Mouse (Mus musculus): Measurements from ENCODE around the gene Thsd4.
A peak's percentile ranks its signal among the peaks of the same experiment; 100 is the strongest.
"Not testable (repeated sequence)": the region's sequence is repeated elsewhere in the genome, so short reads cannot be mapped to it uniquely, and the experiment has no call there.

Thsd4 gene

DNA sequence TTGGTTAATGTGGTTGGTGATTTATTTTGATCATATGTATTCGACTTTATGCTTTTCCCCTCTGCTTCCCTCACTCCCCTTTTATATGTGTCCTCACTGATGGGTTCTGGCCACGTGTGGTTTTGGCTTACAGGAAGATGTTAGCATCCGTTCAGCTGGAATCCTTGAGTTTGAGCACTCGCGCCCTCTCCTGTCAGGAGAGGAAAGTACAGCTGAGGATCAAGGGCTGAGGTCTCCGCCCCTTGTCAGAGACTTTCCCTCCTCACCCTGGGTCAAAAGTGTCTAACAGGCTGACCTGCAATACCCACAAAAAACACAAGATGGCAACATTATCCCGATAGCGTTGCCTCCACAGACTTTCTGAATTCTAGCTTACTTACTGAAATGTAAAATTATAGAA is 562.6 kb downstream of the Thsd4 start:
- peak; percentile 52; the same call in 1 of the 2 replicates for ATAC-seq (ENCODE audit: insufficient number of reproducible peaks, low FRiP score, low TSS enrichment)

DNA sequence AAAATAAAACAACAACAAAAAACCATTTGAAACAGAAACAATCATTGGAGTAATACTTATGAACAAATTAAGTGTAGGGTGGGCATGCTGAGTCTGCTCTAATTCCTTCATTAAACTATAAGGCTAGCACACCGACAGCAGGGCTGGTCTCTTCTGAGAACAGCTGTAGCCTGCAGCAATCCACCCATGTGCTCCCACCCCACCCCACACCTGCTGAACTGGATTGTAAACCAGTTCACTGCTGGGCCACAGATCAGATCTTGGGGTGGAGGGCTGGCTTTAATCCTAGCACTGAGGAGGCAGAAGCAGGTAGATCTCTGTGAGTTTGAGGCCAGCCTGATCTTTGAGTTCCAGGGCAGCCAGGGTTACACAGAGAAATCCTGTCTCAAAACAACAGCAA is 563.7 kb downstream of the Thsd4 start:
- not testable (repeated sequence) for ATAC-seq (ENCODE audit: insufficient number of reproducible peaks, low FRiP score, low TSS enrichment)

DNA sequence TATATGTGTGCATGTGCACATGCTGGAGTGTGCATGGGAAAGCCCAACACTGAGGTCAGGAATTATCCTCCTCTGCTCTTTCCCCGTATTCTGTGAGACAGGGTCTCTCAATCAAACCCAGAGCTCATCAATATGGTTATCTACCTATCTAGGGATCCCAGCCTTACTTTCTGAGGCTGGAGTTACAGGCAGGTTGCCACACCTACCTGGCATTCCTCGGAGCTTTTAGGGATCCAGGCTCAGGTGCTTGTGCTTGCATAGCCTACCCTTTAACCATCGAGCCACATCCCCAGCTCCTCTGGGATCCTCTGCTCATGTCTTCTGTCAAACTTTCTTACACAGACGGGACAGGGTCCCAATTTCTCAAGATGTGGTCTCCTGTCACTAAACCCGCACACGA is 565.4 kb downstream of the Thsd4 start:
- ATAC-seq (ENCODE audit: insufficient number of reproducible peaks, low FRiP score, low TSS enrichment), result no peak

DNA sequence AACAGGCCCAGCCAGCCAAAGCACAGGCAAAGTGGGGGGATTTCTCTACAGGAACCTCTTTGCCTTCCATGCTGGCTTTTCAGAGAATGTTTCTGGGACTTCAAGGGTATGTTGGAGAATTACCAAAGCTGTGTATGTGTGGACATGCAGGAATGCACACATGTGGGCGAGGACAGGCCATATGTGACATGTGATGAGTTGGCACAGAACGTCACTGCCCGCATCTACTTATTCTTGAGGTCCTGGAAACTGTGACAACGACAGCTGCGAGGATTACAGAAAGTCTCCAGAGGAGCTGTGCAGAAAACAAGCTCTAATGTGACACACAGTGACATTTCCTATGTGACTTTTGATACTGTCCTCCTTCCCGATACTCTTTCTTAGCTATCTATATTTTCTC is 566.2 kb downstream of the Thsd4 start:
- no peak for ATAC-seq (ENCODE audit: insufficient number of reproducible peaks, low FRiP score, low TSS enrichment)

DNA sequence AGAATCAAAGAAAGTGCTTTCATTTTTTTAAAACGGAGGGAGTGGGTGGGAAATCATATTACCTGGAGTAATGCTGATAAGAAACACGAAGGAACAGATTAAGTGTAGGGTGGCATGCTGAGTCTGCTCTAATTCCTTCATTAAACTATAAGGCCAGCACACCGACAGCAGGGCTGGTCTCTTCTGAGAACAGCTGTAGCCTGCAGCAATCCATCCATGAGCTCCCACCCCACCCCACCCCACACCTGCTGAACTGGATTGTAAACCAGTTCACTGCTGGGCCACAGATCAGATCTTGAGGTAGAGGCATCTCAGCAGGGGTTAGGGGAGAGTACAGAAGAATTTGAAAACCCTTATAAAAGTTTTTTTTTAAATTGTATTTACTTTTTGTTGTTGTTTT is 566.6 kb downstream of the Thsd4 start:
- no peak for ATAC-seq (ENCODE audit: insufficient number of reproducible peaks, low FRiP score, low TSS enrichment)

DNA sequence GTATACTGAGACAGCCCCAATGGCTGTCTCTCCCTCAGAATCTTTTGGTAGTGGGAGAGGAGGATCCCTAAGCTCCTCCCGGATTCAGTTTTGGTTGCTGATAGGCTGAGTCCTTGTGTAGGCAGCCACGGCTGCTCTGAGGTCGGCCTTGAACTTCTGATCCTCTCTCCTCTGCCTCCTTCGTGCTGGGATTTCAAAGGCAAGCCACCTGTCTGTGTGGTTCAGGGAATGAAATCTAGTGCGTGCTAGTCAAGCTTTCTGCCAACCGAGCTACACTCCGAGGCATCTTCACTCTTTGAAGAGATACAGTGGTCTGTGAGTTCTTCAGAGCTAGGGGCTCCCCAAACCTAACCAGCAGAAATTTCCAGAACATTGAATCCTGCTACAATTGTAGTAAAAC is 568.3 kb downstream of the Thsd4 start:
- ATAC-seq (ENCODE audit: insufficient number of reproducible peaks, low FRiP score, low TSS enrichment), result no peak

DNA sequence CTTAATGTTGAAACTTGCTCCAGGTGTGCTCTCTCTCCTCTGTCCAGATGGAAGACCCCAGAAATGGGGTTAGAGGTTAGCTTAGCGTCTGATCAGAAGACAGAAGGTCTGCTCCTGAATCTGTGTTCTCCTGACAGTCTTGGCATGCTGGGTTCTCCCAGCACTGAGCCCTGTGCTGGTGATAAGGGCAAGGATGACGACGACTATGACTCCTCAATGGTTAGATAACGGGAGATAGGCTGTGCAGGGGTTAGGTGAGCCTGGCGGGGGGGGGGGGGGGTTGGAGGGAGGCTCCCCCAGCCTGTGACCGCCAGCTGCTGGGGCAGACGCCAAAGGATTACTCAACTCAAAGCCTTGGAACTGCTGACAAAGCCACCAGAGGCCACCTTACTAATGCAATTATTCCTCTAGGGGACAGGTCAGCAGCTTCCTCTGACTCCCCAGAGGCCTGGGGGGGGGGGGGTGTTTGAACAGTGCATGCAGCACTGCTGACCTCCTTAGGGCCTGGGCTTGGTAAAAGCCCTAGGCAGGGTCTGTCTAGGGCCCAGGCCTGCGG is 569.3 kb downstream of the Thsd4 start:
- ATAC-seq (ENCODE audit: insufficient number of reproducible peaks, low FRiP score, low TSS enrichment), result no peak

DNA sequence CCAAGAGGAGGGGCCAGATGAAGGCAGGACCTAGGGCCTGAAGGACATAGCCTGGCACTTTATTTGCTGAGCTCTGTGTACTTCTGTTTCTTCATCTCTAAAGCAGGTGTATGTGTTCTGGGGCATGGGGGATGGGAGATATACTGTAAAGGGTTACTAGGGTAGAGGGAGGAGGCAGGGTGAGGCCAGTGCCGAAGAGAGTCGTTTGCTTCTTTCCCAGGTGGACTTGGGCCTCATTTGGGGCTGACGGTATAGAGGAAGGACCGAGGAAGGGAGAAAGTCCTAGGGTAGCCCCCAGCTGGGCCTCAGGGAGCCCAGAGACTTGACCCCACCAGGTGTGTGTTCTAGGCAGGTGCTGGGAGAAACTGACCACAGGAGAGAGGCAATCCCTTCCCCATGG is 569.9 kb downstream of the Thsd4 start:
- no peak for ATAC-seq (ENCODE audit: insufficient number of reproducible peaks, low FRiP score, low TSS enrichment)

DNA sequence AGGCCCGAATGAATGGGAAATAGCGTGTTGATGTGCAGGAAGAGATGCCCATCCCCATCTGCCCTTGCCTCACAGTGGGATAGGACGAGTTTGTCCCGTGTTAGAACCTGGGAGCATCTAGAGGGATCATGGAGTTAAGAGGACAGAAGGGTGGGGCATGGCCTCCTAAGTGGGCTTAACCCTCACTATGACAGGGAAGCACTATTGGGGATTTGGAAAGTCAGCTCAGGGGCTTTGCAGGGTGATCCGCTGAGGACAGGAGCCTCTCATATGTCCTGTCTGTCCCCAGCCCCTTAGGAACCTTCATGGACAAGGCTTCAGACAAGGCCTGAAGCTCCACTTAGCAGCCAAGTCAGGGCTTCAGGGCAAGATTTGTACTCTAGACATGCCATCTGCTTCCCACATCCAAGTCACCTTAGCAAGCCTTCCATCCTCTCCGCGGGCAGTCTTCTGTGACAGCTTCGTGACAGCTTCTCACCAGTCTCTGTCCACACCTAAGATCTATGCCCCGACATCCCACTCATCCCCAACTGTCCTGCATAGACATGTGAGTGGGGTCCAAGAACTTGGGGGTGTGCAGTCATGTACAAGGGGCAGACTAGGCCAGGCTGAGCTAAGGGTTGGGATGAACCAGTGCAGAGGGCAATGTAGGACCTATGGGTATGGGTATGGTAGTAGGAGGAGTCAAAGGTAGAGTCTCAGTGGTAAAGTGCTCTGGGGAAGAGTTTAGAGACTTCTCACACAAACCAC is 570.7 kb downstream of the Thsd4 start:
- no peak for ATAC-seq (ENCODE audit: insufficient number of reproducible peaks, low FRiP score, low TSS enrichment)

DNA sequence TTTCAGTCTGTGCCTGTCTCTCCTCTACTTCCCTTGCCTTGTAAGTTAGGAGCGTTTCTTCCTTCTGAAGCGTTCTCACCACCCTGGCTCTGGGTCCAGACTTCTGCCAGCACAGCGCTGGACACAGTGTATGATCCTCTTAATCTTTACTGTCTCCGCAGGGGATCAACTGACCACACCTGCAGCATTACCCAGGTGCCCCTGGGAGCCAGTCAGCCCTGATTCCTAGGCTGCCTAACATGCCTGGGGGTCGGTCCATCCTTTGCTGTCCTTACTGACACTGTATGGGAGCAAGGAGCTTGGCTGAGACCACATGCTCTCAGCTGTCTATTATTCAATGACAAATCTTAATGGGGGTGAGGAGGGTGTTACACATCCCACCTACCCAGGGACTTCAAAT is 571.9 kb downstream of the Thsd4 start:
- ATAC-seq (ENCODE audit: insufficient number of reproducible peaks, low FRiP score, low TSS enrichment), result no peak

DNA sequence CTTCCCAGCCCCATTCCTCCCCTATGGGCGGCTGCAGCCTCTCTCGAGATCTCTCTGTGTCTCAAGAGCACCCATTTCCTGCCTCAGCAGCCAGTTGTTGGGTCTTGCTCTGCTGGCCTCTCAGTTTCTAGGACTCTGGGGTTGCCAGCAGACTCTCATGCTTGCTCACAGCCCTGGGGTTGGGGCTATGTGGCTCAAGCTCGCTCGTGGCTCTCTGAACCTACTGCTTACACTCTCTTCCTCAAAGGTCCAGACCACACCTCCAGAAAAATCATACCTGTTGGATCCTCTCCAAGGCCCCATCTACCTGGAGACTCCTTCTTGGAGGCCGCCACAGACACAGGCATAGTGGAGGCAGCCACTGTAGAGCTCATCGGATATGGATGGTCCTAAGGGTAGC is 572.3 kb downstream of the Thsd4 start:
- no peak for ATAC-seq (ENCODE audit: insufficient number of reproducible peaks, low FRiP score, low TSS enrichment)

DNA sequence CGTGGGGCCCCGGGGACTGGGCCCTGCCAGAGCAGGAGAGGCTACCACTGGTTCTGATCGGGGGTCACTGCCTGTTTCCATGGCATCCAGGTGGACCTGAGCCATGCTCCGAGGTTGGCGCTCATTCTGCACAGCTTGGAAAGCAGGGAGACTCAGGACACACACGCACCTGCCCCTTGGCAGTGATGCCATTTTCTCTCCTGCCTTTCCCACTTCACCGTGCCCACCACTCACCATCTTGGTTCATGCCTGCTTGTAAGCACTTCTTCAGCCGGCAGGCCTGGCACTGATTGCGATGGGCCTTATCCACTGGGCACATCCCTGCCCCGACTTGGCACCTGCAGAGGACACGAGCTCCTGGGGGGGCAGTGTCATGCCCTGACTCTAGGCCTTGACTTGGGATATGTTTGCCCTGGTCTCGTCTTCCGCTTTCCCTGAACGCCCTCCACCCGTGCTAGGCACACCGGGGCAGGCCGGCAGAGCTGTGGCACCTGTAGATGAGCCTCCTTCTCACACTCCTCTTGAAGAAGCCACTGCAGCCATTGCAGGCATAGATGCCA is 573.1 kb downstream of the Thsd4 start:
- no peak for ATAC-seq (ENCODE audit: insufficient number of reproducible peaks, low FRiP score, low TSS enrichment)

DNA sequence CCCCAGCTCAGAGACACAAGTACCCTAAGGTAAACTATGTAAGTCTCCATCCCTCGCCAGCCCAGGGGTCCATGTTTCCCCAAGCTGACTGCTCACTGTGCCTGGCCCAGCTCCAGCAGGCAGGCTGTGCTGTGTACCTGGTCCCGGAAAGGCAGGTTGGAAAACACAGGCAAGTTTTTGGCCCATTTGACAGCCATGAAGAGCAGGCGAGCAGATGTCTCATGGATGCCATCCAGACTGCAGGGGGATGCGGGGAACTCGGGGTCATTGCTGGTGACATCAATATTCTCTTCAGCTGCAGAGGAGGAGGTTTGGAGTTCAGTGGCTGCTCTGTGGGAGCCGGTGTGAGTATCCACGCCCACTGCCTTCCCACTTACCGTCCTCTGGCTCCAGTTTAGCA is 573.6 kb downstream of the Thsd4 start:
- ATAC-seq (ENCODE audit: insufficient number of reproducible peaks, low FRiP score, low TSS enrichment), result no peak

DNA sequence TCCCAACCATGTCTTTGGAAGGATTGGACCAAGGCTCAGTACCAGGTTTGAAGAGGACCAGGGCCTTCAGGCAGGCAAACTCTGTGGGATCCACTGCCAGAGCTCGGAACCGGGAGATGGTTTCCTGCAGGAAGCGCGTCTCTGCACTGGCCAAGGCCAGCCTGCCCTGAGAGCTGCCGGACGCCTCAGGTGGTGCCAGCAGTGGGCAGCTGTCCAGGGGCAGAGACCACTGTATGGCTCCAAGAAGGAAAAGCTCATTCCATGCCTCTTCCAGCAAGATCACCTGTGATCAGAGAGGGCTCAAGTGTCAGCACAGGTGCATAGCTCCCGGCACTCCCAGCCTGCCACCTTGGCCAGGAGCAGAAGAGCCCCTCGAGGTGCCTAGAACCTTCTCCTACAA is 574.6 kb downstream of the Thsd4 start:
- no peak for ATAC-seq (ENCODE audit: insufficient number of reproducible peaks, low FRiP score, low TSS enrichment)

DNA sequence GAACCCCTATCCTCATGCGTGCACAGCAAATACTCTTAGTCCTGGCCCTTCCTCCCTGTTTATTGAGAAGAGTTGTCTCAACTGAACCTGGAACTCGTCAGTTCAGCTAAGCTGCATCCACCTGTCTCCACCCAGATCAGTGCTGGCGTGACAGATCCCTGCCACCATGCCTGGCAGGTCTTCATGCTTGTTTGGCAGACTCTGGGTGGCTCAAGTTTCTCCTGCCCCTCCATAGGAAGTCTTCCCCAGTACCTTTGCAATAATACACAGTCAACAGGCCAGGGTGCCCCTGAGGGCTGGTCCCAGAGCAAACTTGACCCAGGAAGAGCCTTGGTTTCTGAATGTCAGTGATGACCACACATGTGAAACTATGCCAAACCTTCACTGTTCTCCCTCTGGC is 576.6 kb downstream of the Thsd4 start:
- ATAC-seq (ENCODE audit: insufficient number of reproducible peaks, low FRiP score, low TSS enrichment), result no peak

DNA sequence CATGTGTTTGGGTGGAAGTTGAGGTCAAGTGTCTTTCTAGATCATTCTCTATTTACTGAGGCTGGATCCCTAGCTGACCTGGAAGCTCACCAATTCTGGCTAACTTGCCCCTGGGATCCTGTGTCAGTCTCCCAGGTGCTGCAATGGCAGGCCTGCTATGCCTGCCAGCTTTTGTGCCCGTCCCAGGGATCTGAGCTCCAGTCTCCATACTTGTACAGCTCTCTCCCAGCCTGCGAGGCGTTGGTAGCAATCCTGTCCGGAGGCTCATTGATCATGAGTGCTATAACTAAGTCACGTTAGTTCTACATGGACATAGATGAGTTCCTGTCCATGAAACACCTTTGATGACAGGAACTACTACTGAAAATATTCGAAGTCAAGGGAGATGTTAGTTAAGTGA is 578.0 kb downstream of the Thsd4 start:
- ATAC-seq (ENCODE audit: insufficient number of reproducible peaks, low FRiP score, low TSS enrichment), result no peak

DNA sequence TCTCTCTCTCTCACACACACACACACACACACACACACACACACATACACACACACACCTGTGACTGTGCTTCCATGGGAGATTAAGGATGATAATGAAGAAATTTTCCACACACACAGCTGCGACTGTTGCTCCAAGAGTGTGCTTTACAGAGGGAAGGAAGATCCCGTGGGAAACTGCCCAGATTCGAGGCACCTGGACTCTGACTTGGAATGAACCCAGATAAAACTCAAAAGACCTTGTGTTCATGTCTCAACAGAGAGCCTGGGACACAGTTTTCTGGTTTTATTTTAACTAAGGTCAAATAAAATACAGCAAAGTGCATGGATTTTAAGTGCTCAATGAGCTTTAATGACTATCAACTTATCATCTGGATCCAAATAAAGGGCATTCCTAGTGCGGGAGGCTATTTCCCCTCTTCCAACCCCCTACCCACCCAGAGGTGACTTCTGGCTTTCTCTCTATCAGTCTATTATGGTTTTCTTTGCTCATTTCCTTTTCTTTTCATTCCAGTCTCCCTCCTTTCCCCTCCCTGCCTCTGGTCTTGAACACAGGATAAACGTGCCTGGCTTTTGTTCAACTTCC is 579.3 kb downstream of the Thsd4 start:
- no peak for ATAC-seq (ENCODE audit: insufficient number of reproducible peaks, low FRiP score, low TSS enrichment)

DNA sequence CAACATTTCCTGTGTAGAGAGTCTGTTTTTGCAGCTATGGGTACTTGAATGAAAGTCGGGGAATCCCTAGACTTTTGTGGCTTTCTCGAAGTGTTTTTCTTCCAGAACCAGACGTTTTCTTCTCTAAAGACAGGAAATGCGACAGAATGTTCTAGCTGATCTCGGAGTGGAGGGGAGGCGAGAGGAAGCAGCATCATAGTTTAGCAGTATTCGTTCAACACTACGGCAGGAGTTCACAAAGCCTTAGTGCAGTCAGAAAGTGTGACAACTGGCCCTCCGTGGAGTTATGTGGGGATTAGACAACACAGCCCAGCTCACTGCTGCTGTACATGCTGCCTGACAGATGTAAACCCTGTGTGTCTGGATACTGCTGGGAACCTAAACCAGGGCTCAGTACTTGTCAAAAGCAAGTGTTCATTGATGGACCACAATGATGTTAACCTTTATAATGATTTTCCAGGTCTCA is 579.9 kb downstream of the Thsd4 start:
- ATAC-seq (ENCODE audit: insufficient number of reproducible peaks, low FRiP score, low TSS enrichment), result no peak

DNA sequence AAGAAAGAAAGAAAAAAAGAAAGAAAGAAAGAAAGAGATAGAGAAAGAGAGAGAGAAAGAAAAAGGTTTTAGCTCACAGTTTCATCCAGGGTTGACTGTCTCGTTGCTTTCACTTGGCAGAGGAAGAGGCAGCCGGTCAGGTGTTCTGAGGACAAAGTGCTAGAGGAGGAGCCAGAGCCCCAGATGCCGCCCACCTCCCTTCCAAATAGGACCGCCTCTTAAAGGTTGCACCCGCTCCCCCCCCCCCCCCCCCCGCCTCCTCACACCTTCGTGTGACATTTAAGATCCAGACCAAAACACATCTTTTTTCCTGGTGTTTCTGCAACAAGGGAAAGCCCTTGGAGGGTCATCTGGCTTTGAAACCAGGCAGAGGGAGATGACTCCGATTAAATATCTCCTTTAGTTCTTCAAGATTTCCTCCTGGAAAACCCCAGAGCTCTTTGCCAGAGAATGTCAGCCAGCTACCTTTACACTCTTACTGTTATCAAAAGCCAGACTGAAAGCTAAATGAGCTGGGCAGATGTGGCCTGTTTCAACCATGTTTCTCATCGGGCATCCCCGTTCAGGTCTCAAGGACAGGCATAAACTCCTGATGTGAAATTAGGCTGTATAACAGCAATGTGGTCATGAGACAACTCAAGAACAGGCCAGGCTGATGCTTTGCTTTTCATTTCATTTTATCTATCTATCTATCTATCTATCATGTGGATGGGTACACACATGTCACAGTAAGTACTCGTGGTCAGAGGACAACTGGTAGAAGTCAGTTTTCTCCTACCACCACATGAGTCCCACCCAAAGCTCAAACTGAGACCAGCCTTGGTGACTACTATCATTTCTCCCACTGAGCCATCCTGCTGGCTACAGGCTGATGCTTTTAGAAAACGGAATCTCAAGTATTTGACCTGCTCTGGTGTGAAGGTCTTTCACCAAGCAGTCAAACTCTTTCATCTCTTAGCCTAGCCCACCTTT is 580.6 kb downstream of the Thsd4 start:
- no peak for ATAC-seq (ENCODE audit: insufficient number of reproducible peaks, low FRiP score, low TSS enrichment)

DNA sequence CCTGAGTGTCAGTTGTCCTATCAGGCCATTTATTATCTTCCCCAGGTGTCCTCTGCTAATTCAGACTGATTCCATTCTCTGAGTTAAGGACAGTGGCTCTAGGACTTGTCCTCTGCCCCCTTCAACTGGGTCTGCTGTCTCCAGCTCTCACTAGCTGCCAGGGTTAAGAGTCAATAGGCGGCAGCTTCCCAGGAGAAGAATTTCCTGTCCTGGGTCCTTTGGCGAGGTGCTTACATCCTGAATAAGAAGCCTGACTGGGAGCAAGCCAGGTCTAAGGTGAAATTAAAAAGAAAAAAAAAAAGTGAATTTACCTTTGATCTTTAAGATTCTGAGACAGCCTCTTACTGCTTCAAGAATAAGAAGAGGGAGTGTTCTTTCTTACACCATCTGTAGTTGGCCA is 582.2 kb downstream of the Thsd4 start:
- no peak for ATAC-seq (ENCODE audit: insufficient number of reproducible peaks, low FRiP score, low TSS enrichment)

DNA sequence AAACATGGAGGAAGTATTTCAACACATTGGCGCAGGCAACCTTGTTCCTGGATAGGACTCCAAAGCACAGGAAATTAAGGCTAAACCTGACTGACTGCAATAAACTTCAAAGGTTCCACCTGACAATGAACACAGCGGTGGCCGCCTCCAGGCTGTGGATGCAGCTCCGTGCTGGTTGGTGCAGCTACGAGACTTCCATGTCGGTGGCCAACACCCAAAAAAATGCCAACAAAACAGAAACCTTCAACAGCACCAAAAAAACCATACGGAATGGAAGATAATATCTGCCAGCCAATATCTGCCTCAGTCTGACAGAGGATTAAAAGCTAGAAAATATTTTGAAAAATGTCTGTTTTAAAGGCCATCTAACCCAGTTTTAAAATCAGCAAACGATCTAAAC is 583.3 kb downstream of the Thsd4 start:
- ATAC-seq (ENCODE audit: insufficient number of reproducible peaks, low FRiP score, low TSS enrichment), result no peak
